24 mouse cellular contexts compared by ENCODE assay signal in the genomic region with DNA sequence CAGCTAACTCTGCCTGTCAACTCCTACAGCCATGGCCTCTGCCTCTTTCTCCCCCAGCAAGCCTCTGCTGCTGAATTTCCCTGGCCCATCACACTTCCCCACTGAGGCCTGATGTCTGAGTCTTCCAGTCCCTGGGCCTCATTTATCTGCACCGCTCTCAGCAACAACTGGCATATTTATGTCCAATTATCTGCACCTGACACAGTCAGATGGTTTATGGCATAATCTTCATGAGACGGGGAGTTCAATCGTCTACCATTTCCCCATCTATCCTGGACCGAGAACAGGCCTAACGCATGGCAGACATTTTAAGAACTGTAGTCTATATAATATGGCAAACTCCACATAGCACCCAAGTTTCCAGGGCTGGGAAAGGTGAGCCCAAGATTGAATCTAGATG.
"Had no signal": no experiment of that assay in that cellular context is flagged by ENCODE, and none has a peak within 500 bp of the region (broad histone marks: within the 10 kb centered on the region; RNA-seq: fewer than 3 reads in every experiment).

No protein-coding gene starts in this region.

- H3K9me3 ChIP-seq: heart, embryonic 10.5 days; heart, embryonic 12.5 days; hindbrain, embryonic 10.5 days; hindbrain, embryonic 12.5 days; intestine, embryonic 15.5 days; limb, embryonic 10.5 days; limb, embryonic 12.5 days had no signal

- H3K4me2 ChIP-seq: heart, embryonic 12.5 days; hindbrain, embryonic 12.5 days; hindbrain, embryonic 14.5 days; intestine, embryonic 15.5 days; limb, embryonic 12.5 days had no signal

- ATAC-seq: hindbrain, embryonic 16.5 days; inflammation-experienced regulatory T-cells, adult 6 months; intestine, embryonic 15.5 days; intestine, postnatal 0 days had no signal

- H3K9ac ChIP-seq: heart, embryonic 12.5 days; hindbrain, embryonic 12.5 days; hindbrain, embryonic 14.5 days; intestine, embryonic 15.5 days; limb, embryonic 12.5 days had no signal

- H3K4me3 ChIP-seq: heart, embryonic 10.5 days; heart, embryonic 12.5 days; hindbrain, embryonic 10.5 days; hindbrain, embryonic 12.5 days; intestine, embryonic 15.5 days; layer of hippocampus, adult 2 months; left cerebral cortex, adult 2 months; limb, embryonic 10.5 days; limb, embryonic 12.5 days had no signal

- H3K4me1 ChIP-seq: heart, embryonic 10.5 days; heart, embryonic 12.5 days; hindbrain, embryonic 10.5 days; hindbrain, embryonic 12.5 days; intestine, embryonic 15.5 days; limb, embryonic 10.5 days; limb, embryonic 12.5 days had no signal

- DNase-seq: gastrocnemius, postnatal 14 days; gastrocnemius, postnatal 36 days; heart, adult 18-20 months; heart, postnatal 10 days; heart, postnatal 4 days; kidney, adult 18-20 months; kidney, adult 8-10 months; kidney, postnatal 10 days; kidney, postnatal 25 days; kidney, postnatal 4 days; liver had no signal

- H3K27me3 ChIP-seq: heart, embryonic 12.5 days; hindbrain, embryonic 12.5 days; intestine, embryonic 15.5 days; limb, embryonic 12.5 days had no signal

- H3K36me3 ChIP-seq: heart, embryonic 10.5 days; heart, embryonic 12.5 days; hindbrain, embryonic 10.5 days; hindbrain, embryonic 12.5 days; intestine, embryonic 15.5 days; limb, embryonic 10.5 days; limb, embryonic 12.5 days had no signal

- H3K27ac ChIP-seq: heart, embryonic 10.5 days; hindbrain, embryonic 10.5 days; hindbrain, embryonic 12.5 days; hindbrain, embryonic 14.5 days; intestine, embryonic 15.5 days; layer of hippocampus, adult 2 months; left cerebral cortex, adult 2 months; limb, embryonic 10.5 days; limb, embryonic 12.5 days had no signal
